Mouse (Mus musculus) intestine, postnatal 0 days (tissue): ENCODE measurements around the gene Nostrin. TPM values are rescaled to one million over a fixed set of nuclear protein-coding genes. Genes with fewer than 3 reads are reported as not detected.

Source experiments
- ATAC-seq: fragments of 200-750 bp; cut with Nextera tagmentation; 2 replicates; pipeline ENCODE4 v1.8.0; 2017; ENCODE audit warnings: mild to moderate bottlenecking, moderate TSS enrichment, moderate library complexity
- H3K27ac ChIP-seq: fragments of 300-500 bp; sonication (generic); 2 replicates; pipeline ENCODE4 v1.5.1; 2014; ENCODE audit warnings: mild to moderate bottlenecking, low read depth, low read length, moderate library complexity
- H3K27me3 ChIP-seq: fragments of 300-500 bp; sonication (generic); replicated peaks from 2 replicates; pipeline ENCODE4 v1.6.1; 2014; ENCODE audit warnings: low read length, mixed read lengths; ENCODE audit not compliant: control insufficient read depth, insufficient read depth
- H3K36me3 ChIP-seq: fragments of 300-500 bp; sonication (generic); 2 replicates; pipeline ENCODE4 v1.6.1; 2014; ENCODE audit warnings: mild to moderate bottlenecking, moderate library complexity; ENCODE audit not compliant: control insufficient read depth, insufficient read depth
- H3K4me1 ChIP-seq: fragments of 300-500 bp; sonication (generic); replicated peaks from 2 replicates; pipeline ENCODE4 v1.6.1; 2014; ENCODE audit warnings: antibody characterized with exemption, low read length, mixed read lengths; ENCODE audit not compliant: control insufficient read depth, insufficient read depth
- H3K4me2 ChIP-seq: fragments of 300-500 bp; sonication (generic); replicated peaks from 2 replicates; pipeline ENCODE4 v1.6.1; 2014; ENCODE audit warnings: low read depth, mild to moderate bottlenecking, moderate library complexity
- H3K4me3 ChIP-seq: fragments of 300-500 bp; sonication (generic); 2 replicates; pipeline ENCODE4 v1.5.1; 2014; ENCODE audit warnings: low read depth, low read length
- H3K9ac ChIP-seq: fragments of 300-500 bp; sonication (generic); 2 replicates; pipeline ENCODE4 v1.6.1; 2014; ENCODE audit warnings: mild to moderate bottlenecking, low read depth, low read length
- H3K9me3 ChIP-seq: fragments of 300-500 bp; sonication (generic); 2 replicates; pipeline ENCODE4 v1.6.1; 2016; ENCODE audit warnings: mixed run types; ENCODE audit not compliant: control insufficient read depth
- CTCF ChIP-seq: sonication (generic); IDR thresholded peaks from 2 replicates; pipeline ENCODE4 v1.5.1; 2016; ENCODE audit warnings: low read depth, mild to moderate bottlenecking, control low read depth, antibody characterized with exemption, moderate library complexity
- WGBS: fragments of 180-500 bp; shearing (Covaris S2); extraction: QIAGEN DNeasy Blood & Tissue Kit; methylation state at CpG from one replicate; pipeline ENCODE4 v1.1.7; 2014; 5-methylcytosine and 5-hydroxymethylcytosine counted together
- polyA plus RNA-seq: library from polyadenylated mRNA; unstranded; fragments of >200 nt; fragmentation: Nextera tagmentation; extraction: Ambion mirVana; gene quantifications from 2 replicates; pipeline ENCODE4 v1.2.1, GENCODE M21; 2015

The Nostrin gene
- polyA plus RNA-seq, 1 experiment from 2014 or later = 33.3 TPM

GRCm38 (mm10) chr2:69112609-69113008 is 23.0 kb upstream of the Nostrin start:
- H3K9ac ChIP-seq = no peak overlapping the region
- ATAC-seq = no peak

GRCm38 (mm10) chr2:69113829-69114547 is 21.6 kb upstream of the Nostrin start:
- WGBS = 61% methylated on average over 10 of the region's 10 CpGs
- Histone ChIP-seq H3K9ac (no peak overlapping the region), H3K4me2 (no peak overlapping the region; the same call in 1 of the 2 replicates), H3K4me1 (no peaks in the 10 kb centered on the region), H3K36me3 (peaks cover 13% of the 10 kb centered on the region; the same call in 1 of the 2 replicates), H3K27me3 (no peaks in the 10 kb centered on the region), H3K27ac (no peak overlapping the region), H3K4me3 (no peak overlapping the region), H3K9me3 (no peaks in the 10 kb centered on the region)
- no peak for TF ChIP-seq CTCF
- no peak for ATAC-seq

More at GRCm38 (mm10) chr2:69112609-69113008, 23.0 kb upstream of the Nostrin start:
- no peaks in the 10 kb centered on the region for H3K27me3 ChIP-seq
- TF ChIP-seq CTCF = peak; percentile 51
- H3K27ac ChIP-seq = no peak overlapping the region
- no peaks in the 10 kb centered on the region for H3K4me1 ChIP-seq
- H3K36me3 ChIP-seq = peaks cover 16% of the 10 kb centered on the region; the same call in 1 of the 2 replicates
- H3K4me3 ChIP-seq = no peak overlapping the region
- WGBS = 90% methylated on average over 5 of the region's 5 CpGs
- no peak overlapping the region for H3K4me2 ChIP-seq
- no peaks in the 10 kb centered on the region for H3K9me3 ChIP-seq

- H3K4me1 ChIP-seq = no peaks in the 10 kb centered on the region
- H3K27ac ChIP-seq = no peak overlapping the region; the same call in 1 of the 2 replicates
- no peaks in the 10 kb centered on the region for H3K9me3 ChIP-seq
- H3K9ac ChIP-seq = no peak overlapping the region
- H3K36me3 ChIP-seq = peaks cover 13% of the 10 kb centered on the region; the same call in 1 of the 2 replicates
- 87% methylated on average over 3 of the region's 3 CpGs for WGBS
- ATAC-seq = no peak
- no peak overlapping the region for H3K4me3 ChIP-seq
- TF ChIP-seq CTCF = no peak
- H3K4me2 ChIP-seq = no peak overlapping the region
- no peaks in the 10 kb centered on the region for H3K27me3 ChIP-seq
Measured at GRCm38 (mm10) chr2:69115921-69116320, 19.7 kb upstream of the Nostrin start.

- no peaks in the 10 kb centered on the region for H3K4me1 ChIP-seq
- WGBS = 78% methylated on average over 4 of the region's 4 CpGs
- no peaks in the 10 kb centered on the region for H3K9me3 ChIP-seq
- no peak overlapping the region for H3K27ac ChIP-seq
- H3K36me3 ChIP-seq = peaks cover 7% of the 10 kb centered on the region; the same call in 1 of the 2 replicates
- H3K4me3 ChIP-seq = no peak overlapping the region
- no peak overlapping the region for H3K4me2 ChIP-seq
- no peak for ATAC-seq
- H3K27me3 ChIP-seq = no peaks in the 10 kb centered on the region
- no peak overlapping the region for H3K9ac ChIP-seq
- TF ChIP-seq CTCF = no peak
Measured at GRCm38 (mm10) chr2:69116767-69117166, 18.8 kb upstream of the Nostrin start.

- Histone ChIP-seq H3K36me3 (0 out of 2 replicates have a peak, but pooled peaks cover 5% of the 10 kb centered on the region), H3K9me3 (no peaks in the 10 kb centered on the region), H3K4me3 (no peak overlapping the region), H3K4me2 (no peak overlapping the region), H3K4me1 (no peaks in the 10 kb centered on the region), H3K27ac (no peak overlapping the region), H3K27me3 (no peaks in the 10 kb centered on the region), H3K9ac (no peak overlapping the region)
- no peak for ATAC-seq
- WGBS = 88% methylated on average over 1 of the region's 1 CpGs
- no peak for TF ChIP-seq CTCF
Measured at GRCm38 (mm10) chr2:69118994-69119393, 16.6 kb upstream of the Nostrin start.

- no peak overlapping the region for H3K9ac ChIP-seq
- H3K9me3 ChIP-seq = no peaks in the 10 kb centered on the region
- 0 out of 2 replicates have a peak, but pooled peaks cover 5% of the 10 kb centered on the region for H3K36me3 ChIP-seq
- 62% methylated on average over 2 of the region's 2 CpGs for WGBS
- H3K4me3 ChIP-seq = no peak overlapping the region
- no peak overlapping the region for H3K4me2 ChIP-seq
- TF ChIP-seq CTCF = no peak
- no peaks in the 10 kb centered on the region for H3K4me1 ChIP-seq
- no peak overlapping the region for H3K27ac ChIP-seq
- ATAC-seq = no peak
- no peaks in the 10 kb centered on the region for H3K27me3 ChIP-seq
Measured at GRCm38 (mm10) chr2:69119718-69120117, 15.9 kb upstream of the Nostrin start.
